Mouse (Mus musculus) spleen, adult 2 months (tissue): Measurements from ENCODE around the gene Shisa2.

ENCODE experiments used
- CTCF ChIP-seq: fragments of 200-500 bp; IDR thresholded peaks from 2 replicates; pipeline ENCODE4 v1.5.1; 2011; ENCODE audit warnings: mild to moderate bottlenecking, inconsistent platforms; ENCODE audit not compliant: insufficient read depth, insufficient read length, insufficient replicate concordance; ENCODE audit errors: extremely low read depth
- POLR2A ChIP-seq: fragments of 200-500 bp; IDR thresholded peaks from 2 replicates; pipeline ENCODE4 v1.6.1; 2011; ENCODE audit warnings: low read depth, low read length, inconsistent platforms

DNA sequence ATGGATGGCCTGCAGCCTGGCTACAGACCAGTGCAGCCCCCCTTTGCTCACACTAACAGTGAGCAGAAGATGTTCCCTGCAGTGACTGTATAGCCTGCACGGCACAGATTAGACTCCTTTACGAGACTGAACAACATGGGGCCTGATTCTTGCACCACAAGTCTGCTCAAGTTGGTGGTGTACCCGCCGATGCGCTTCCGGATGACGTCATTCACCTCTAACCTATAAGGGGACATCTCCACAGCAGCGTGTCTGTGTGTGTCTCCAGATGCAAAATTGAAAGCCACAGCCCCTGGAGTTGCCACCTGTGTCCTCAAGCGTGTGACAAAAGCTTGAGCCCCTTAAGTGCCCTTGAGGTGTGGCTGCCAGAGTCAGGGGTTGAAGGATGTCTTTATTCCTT is 5.0 kb downstream of the Shisa2 start:
- TF ChIP-seq CTCF (no peak), POLR2A (no peak)
